Mouse (Mus musculus) midbrain, embryonic 14.5 days (tissue): Measurements from ENCODE around the gene Idnk. TPM values are rescaled to one million over a fixed set of nuclear protein-coding genes. Genes with fewer than 3 reads are reported as not detected.

Experiments
- ATAC-seq: fragments of 200-750 bp; cut with Nextera tagmentation; 2 replicates; pipeline ENCODE4 v1.8.0; 2017; ENCODE audit warnings: moderate number of reproducible peaks, moderate library complexity; ENCODE audit not compliant: low FRiP score, low TSS enrichment
- DNase-seq: peaks from one replicate; pipeline ENCODE4 v3.0.0-alpha.2; 2015
- H3K27ac ChIP-seq: fragments of 300-500 bp; sonication (generic); replicated peaks from 2 replicates; pipeline ENCODE4 v1.5.1; 2014; ENCODE audit warnings: mild to moderate bottlenecking, low read depth, low read length, moderate library complexity
- H3K27me3 ChIP-seq: fragments of 300-500 bp; sonication (generic); 2 replicates; pipeline ENCODE4 v1.6.1; 2014; ENCODE audit warnings: low read length, control low read depth, mixed read lengths; ENCODE audit not compliant: control insufficient read depth, insufficient read depth
- H3K36me3 ChIP-seq: fragments of 300-500 bp; sonication (generic); 2 replicates; pipeline ENCODE4 v1.6.1; 2014; ENCODE audit warnings: low read length, control low read depth; ENCODE audit not compliant: control insufficient read depth, insufficient read depth
- H3K4me1 ChIP-seq: fragments of 300-500 bp; sonication (generic); 2 replicates; pipeline ENCODE4 v1.6.1; 2014; ENCODE audit warnings: mild to moderate bottlenecking, antibody characterized with exemption, low read length, control low read depth; ENCODE audit not compliant: control insufficient read depth, insufficient read depth
- H3K4me2 ChIP-seq: fragments of 300-500 bp; sonication (generic); 2 replicates; pipeline ENCODE4 v1.6.1; 2014; ENCODE audit warnings: mild to moderate bottlenecking, low read length, moderate library complexity
- H3K4me3 ChIP-seq: fragments of 300-500 bp; sonication (generic); replicated peaks from 2 replicates; pipeline ENCODE4 v1.5.1; 2014; ENCODE audit warnings: low read depth, low read length
- H3K9ac ChIP-seq: fragments of 300-500 bp; sonication (generic); replicated peaks from 2 replicates; pipeline ENCODE4 v1.6.1; 2014; ENCODE audit warnings: mild to moderate bottlenecking, low read length, moderate library complexity
- H3K9me3 ChIP-seq: fragments of 300-500 bp; sonication (generic); 2 replicates; pipeline ENCODE4 v1.6.1; 2016; ENCODE audit warnings: low read length, control low read depth, mixed read lengths; ENCODE audit not compliant: control insufficient read depth
- WGBS: fragments of 180-500 bp; shearing (Covaris S2); extraction: QIAGEN DNeasy Blood & Tissue Kit; methylation state at CpG from one replicate; pipeline ENCODE4 v1.1.7; 2014; 5-methylcytosine and 5-hydroxymethylcytosine counted together
- polyA plus RNA-seq: library from polyadenylated mRNA; unstranded; fragments of >200 nt; fragmentation: Nextera tagmentation; extraction: Ambion mirVana; gene quantifications from 2 replicates; pipeline ENCODE4 v1.2.1, GENCODE M21; 2014

The Idnk gene
- polyA plus RNA-seq, 1 experiment from 2014 or later, result 59.7 TPM

DNA sequence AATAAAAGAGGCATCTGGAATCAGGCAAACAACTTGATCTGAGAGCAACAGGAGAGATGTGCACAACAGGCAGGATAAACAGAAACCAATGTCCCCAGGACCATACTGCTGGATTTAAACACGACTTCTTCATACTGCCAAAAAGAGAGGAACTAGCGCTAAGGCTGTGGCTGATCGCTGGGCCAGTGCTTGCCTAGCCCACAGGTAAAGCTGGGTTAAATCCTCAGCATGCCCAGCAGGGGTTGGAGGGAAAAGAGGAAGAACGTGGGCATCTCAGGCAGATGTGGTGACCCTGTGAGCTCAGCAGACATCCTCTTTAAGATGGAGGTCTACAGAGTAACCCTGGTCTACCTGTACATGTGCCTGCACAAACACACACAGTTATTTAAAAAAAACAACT lies 47.5 kb downstream of the Idnk start:
- Histone ChIP-seq H3K4me1 (no peaks in the 10 kb centered on the region), H3K36me3 (no peaks in the 10 kb centered on the region), H3K9me3 (no peaks in the 10 kb centered on the region), H3K9ac (no peak overlapping the region), H3K4me2 (no peak overlapping the region), H3K4me3 (no peak overlapping the region), H3K27ac (no peak overlapping the region), H3K27me3 (no peaks in the 10 kb centered on the region)
- 61% methylated on average over 4 of the region's 4 CpGs for WGBS
- ATAC-seq (no peak), DNase-seq (no peak)

DNA sequence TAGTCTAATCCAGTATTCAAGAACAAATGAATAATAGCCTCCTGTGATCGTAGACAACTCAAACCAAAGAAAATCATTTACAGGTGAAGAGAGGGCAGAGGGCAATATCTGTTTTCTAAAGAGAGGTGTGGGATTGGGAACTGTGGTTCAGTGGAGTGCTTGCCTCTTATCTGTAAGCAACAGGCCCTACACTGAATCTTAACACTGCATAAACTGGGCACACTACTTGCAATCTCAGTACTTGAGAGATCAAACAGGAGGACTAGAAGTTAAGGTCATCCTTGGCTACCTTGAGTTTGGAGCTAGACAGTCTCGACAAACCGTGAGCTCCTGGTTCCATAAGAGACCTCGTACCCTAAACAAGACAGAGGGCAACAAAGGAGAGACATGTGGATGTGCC lies 48.6 kb downstream of the Idnk start:
- no peaks in the 10 kb centered on the region for H3K4me1 ChIP-seq
- H3K9ac ChIP-seq, result no peak overlapping the region
- H3K9me3 ChIP-seq, result no peaks in the 10 kb centered on the region

DNA sequence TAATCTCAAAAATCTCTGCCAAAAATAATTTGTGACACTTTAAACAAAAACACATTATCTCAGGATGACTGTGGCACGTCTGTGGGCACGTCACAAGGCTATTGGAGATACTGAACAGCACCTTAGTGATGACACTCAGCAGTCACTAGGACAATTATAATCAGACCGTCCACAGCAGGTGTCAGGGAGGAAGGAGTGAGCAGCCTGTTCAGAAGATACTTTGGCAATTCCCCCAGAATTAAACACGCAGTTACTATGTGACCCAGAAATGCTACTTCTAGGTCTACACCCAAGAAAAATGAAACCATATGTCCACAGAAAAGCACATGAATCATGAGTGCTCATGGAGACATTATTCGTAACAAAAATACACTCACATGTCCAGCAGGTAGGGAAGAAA lies 53.0 kb downstream of the Idnk start:
- Histone ChIP-seq H3K4me2 (no peak overlapping the region), H3K4me3 (no peak overlapping the region), H3K9me3 (no peaks in the 10 kb centered on the region), H3K36me3 (no peaks in the 10 kb centered on the region), H3K27ac (no peak overlapping the region), H3K9ac (no peak overlapping the region), H3K27me3 (no peaks in the 10 kb centered on the region), H3K4me1 (peaks cover 19% of the 10 kb centered on the region)
- DNase-seq (no peak), ATAC-seq (no peak)
- WGBS, result 88% methylated on average over 5 of the region's 5 CpGs

More for the DNA sequence above, 48.6 kb downstream of the Idnk start:
- no peaks in the 10 kb centered on the region for H3K36me3 ChIP-seq
- 95% methylated on average over 4 of the region's 4 CpGs for WGBS
- no peak overlapping the region for H3K4me2 ChIP-seq
- H3K27ac ChIP-seq, result no peak overlapping the region
- H3K27me3 ChIP-seq, result no peaks in the 10 kb centered on the region
- no peak overlapping the region for H3K4me3 ChIP-seq
- ATAC-seq (no peak), DNase-seq (no peak)

DNA sequence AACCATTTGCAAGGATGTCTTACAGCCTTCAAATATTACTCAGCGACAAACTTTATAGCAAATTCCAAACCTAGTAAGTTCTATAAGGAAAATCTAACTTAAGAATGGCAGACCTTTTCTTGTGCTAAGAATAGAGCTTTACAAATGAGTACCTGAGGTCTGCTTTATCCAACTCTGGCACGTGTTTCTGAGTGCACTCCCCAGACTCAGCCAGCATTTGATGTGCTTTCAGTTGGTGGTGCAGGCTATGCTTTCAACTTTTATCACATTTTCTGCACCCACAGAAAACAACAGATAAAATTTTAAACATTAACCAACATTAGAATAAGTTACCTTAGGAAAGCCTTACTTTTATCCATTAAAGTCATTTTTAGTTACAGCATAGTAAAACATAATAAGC lies 55.1 kb downstream of the Idnk start:
- Histone ChIP-seq H3K4me1 (peaks cover 25% of the 10 kb centered on the region), H3K9ac (no peak overlapping the region), H3K27me3 (no peaks in the 10 kb centered on the region), H3K4me3 (no peak overlapping the region), H3K4me2 (no peak overlapping the region), H3K36me3 (no peaks in the 10 kb centered on the region), H3K27ac (no peak overlapping the region), H3K9me3 (no peaks in the 10 kb centered on the region)
- DNase-seq (no peak), ATAC-seq (no peak)
- 78% methylated on average over 2 of the region's 2 CpGs for WGBS

DNA sequence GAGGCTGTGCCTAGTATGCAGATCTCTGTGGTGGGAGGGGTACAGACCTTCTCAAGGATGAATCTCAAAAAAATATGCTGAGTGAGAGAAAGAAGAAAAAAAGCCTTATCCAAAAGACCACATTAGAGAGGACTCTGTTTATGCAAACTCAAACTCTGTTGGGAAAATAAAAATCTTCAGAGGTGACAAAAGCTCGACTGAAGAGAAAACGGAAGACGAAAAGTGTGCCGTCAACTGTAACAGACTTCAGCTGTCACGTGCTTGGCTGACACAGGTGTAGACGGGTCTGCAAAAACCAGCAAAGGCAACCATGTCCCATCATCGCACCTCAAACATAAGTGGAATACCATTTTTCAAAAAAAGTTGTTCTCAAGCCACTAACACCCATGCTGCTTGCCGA lies 56.4 kb downstream of the Idnk start:
- Histone ChIP-seq H3K4me3 (peak overlapping the region; percentile 100), H3K4me1 (peaks cover 25% of the 10 kb centered on the region), H3K27me3 (no peaks in the 10 kb centered on the region), H3K27ac (no peak overlapping the region), H3K4me2 (peak overlapping the region; percentile 83), H3K9me3 (no peaks in the 10 kb centered on the region), H3K9ac (peak overlapping the region; percentile 2; the same call in 1 of the 2 replicates), H3K36me3 (no peaks in the 10 kb centered on the region)
- 69% methylated on average over 8 of the region's 8 CpGs for WGBS
- ATAC-seq (no peak), DNase-seq (no peak)

Other genes with a start within 250 kb of the Idnk start
- gene Spock1, start 249.3 kb upstream of the Idnk start, polyA plus RNA-seq, result 66.2 and 73.1 TPM in 2 replicates
- gene Klhl3, start 44.1 kb upstream of the Idnk start, polyA plus RNA-seq, result 10.0 and 10.1 TPM in 2 replicates
- 72.5 and 93.5 TPM in 2 replicates for gene Hnrnpa0, start 29.1 kb upstream of the Idnk start, polyA plus RNA-seq
- gene Ubqln1, start 58.0 kb downstream of the Idnk start, polyA plus RNA-seq, result 100 and 112 TPM in 2 replicates
- gene Gkap1, start 118.0 kb downstream of the Idnk start, polyA plus RNA-seq, result 25.2 TPM in 2 replicates
- gene Kif27, start 201.5 kb downstream of the Idnk start, polyA plus RNA-seq, result 1.3 and 2.3 TPM in 2 replicates
- gene 2210016F16Rik, start 227.6 kb downstream of the Idnk start, polyA plus RNA-seq, result 21.0 and 22.9 TPM in 2 replicates
- 24.6 and 26.0 TPM in 2 replicates for gene Rmi1, start 244.6 kb downstream of the Idnk start, polyA plus RNA-seq
- gene Hnrnpk, start 245.7 kb downstream of the Idnk start, polyA plus RNA-seq, result 1,214 and 1,754 TPM in 2 replicates